Mouse (Mus musculus): ENCODE results near the gene Etv5. TPM values are rescaled to one million over a fixed set of nuclear protein-coding genes. Genes with fewer than 3 reads are reported as not detected.
A peak's percentile ranks its signal among the peaks of the same experiment; 100 is the strongest.
"Not testable (repeated sequence)": the region's sequence is repeated elsewhere in the genome, so short reads cannot be mapped to it uniquely, and the experiment has no call there.

The Etv5 gene
- polyA plus RNA-seq, 1 experiment from 2014 or later, result 52.7 TPM

GRCm38 (mm10) chr16:22365596-22365995 lies 73.9 kb downstream of the Etv5 start:
- no peaks in the 10 kb centered on the region for H3K9me3 ChIP-seq (ENCODE audit: control insufficient read depth, low read length)
- H3K9ac ChIP-seq (ENCODE audit: low read length), result no peak overlapping the region
- no peak for ATAC-seq (ENCODE audit: insufficient number of reproducible peaks, low FRiP score, low TSS enrichment, low read depth)
- no peak for DNase-seq (ENCODE audit: low spot score)
- no peaks in the 10 kb centered on the region for H3K36me3 ChIP-seq (ENCODE audit: control insufficient read depth, insufficient read depth, low read length)
- H3K27me3 ChIP-seq (ENCODE audit: control insufficient read depth, insufficient read depth, low read length), result no peaks in the 10 kb centered on the region
- 72% methylated on average over 3 of the region's 3 CpGs for WGBS
- H3K27ac ChIP-seq (replicated peaks; ENCODE audit: low read depth, low read length), result no peak overlapping the region
- no peaks in the 10 kb centered on the region for H3K4me1 ChIP-seq (ENCODE audit: control insufficient read depth, insufficient read depth, low read length)
- no peak overlapping the region for H3K4me2 ChIP-seq (ENCODE audit: low read depth, severe bottlenecking)
- no peak overlapping the region for H3K4me3 ChIP-seq (ENCODE audit: low read depth, low read length)

- no peak for ATAC-seq (ENCODE audit: insufficient number of reproducible peaks, low FRiP score, low TSS enrichment, low read depth)
- 21% methylated on average over 18 of the region's 18 CpGs for WGBS
- no peak overlapping the region for H3K9ac ChIP-seq (ENCODE audit: low read length)
- H3K4me2 ChIP-seq (ENCODE audit: low read depth, severe bottlenecking), result peak overlapping the region; percentile 12; the same call in 1 of the 2 replicates
- no peak overlapping the region for H3K27ac ChIP-seq (replicated peaks; ENCODE audit: low read depth, low read length)
- DNase-seq (ENCODE audit: low spot score), result peak; percentile 31
- H3K9me3 ChIP-seq (ENCODE audit: control insufficient read depth, low read length), result no peaks in the 10 kb centered on the region
- no peaks in the 10 kb centered on the region for H3K4me1 ChIP-seq (ENCODE audit: control insufficient read depth, insufficient read depth, low read length)
- H3K36me3 ChIP-seq (ENCODE audit: control insufficient read depth, insufficient read depth, low read length), result no peaks in the 10 kb centered on the region
- no peak overlapping the region for H3K4me3 ChIP-seq (ENCODE audit: low read depth, low read length)
- H3K27me3 ChIP-seq (ENCODE audit: control insufficient read depth, insufficient read depth, low read length), result no peaks in the 10 kb centered on the region
These were observed 80.7 kb downstream of the Etv5 start for GRCm38 (mm10) chr16:22358701-22359354.

- DNase-seq (ENCODE audit: low spot score); H3K27me3 ChIP-seq (ENCODE audit: control insufficient read depth, insufficient read depth, low read length); ATAC-seq (ENCODE audit: insufficient number of reproducible peaks, low FRiP score, low TSS enrichment, low read depth); H3K4me1 ChIP-seq (ENCODE audit: control insufficient read depth, insufficient read depth, low read length); H3K9me3 ChIP-seq (ENCODE audit: control insufficient read depth, low read length); H3K4me2 ChIP-seq (ENCODE audit: low read depth, severe bottlenecking); H3K27ac ChIP-seq (replicated peaks; ENCODE audit: low read depth, low read length); H3K36me3 ChIP-seq (ENCODE audit: control insufficient read depth, insufficient read depth, low read length); H3K4me3 ChIP-seq (ENCODE audit: low read depth, low read length); H3K9ac ChIP-seq (ENCODE audit: low read length): not testable (repeated sequence)
- 90% methylated on average over 5 of the region's 5 CpGs for WGBS
These were observed 85.3 kb downstream of the Etv5 start for GRCm38 (mm10) chr16:22354177-22354576.

GRCm38 (mm10) chr16:22353639-22354038 lies 85.9 kb downstream of the Etv5 start:
- no peak overlapping the region for H3K9ac ChIP-seq (ENCODE audit: low read length)
- ATAC-seq (ENCODE audit: insufficient number of reproducible peaks, low FRiP score, low TSS enrichment, low read depth), result no peak
- 80% methylated on average over 3 of the region's 3 CpGs for WGBS
- DNase-seq (ENCODE audit: low spot score), result no peak
- H3K4me2 ChIP-seq (ENCODE audit: low read depth, severe bottlenecking), result no peak overlapping the region
- no peak overlapping the region for H3K27ac ChIP-seq (replicated peaks; ENCODE audit: low read depth, low read length)
- no peaks in the 10 kb centered on the region for H3K27me3 ChIP-seq (ENCODE audit: control insufficient read depth, insufficient read depth, low read length)
- H3K9me3 ChIP-seq (ENCODE audit: control insufficient read depth, low read length), result no peaks in the 10 kb centered on the region
- no peak overlapping the region for H3K4me3 ChIP-seq (ENCODE audit: low read depth, low read length)
- no peaks in the 10 kb centered on the region for H3K36me3 ChIP-seq (ENCODE audit: control insufficient read depth, insufficient read depth, low read length)
- H3K4me1 ChIP-seq (ENCODE audit: control insufficient read depth, insufficient read depth, low read length), result no peaks in the 10 kb centered on the region

GRCm38 (mm10) chr16:22351194-22351593 lies 88.3 kb downstream of the Etv5 start:
- DNase-seq (ENCODE audit: low spot score), result no peak
- no peaks in the 10 kb centered on the region for H3K27me3 ChIP-seq (ENCODE audit: control insufficient read depth, insufficient read depth, low read length)
- H3K27ac ChIP-seq (replicated peaks; ENCODE audit: low read depth, low read length), result no peak overlapping the region
- no peak overlapping the region for H3K9ac ChIP-seq (ENCODE audit: low read length)
- no peak overlapping the region for H3K4me2 ChIP-seq (ENCODE audit: low read depth, severe bottlenecking)
- no peaks in the 10 kb centered on the region for H3K4me1 ChIP-seq (ENCODE audit: control insufficient read depth, insufficient read depth, low read length)
- H3K4me3 ChIP-seq (ENCODE audit: low read depth, low read length), result no peak overlapping the region
- 94% methylated on average over 4 of the region's 4 CpGs for WGBS
- H3K36me3 ChIP-seq (ENCODE audit: control insufficient read depth, insufficient read depth, low read length), result no peaks in the 10 kb centered on the region
- no peak for ATAC-seq (ENCODE audit: insufficient number of reproducible peaks, low FRiP score, low TSS enrichment, low read depth)
- H3K9me3 ChIP-seq (ENCODE audit: control insufficient read depth, low read length), result no peaks in the 10 kb centered on the region

- no peaks in the 10 kb centered on the region for H3K4me1 ChIP-seq (ENCODE audit: control insufficient read depth, insufficient read depth, low read length)
- H3K27me3 ChIP-seq (ENCODE audit: control insufficient read depth, insufficient read depth, low read length), result no peaks in the 10 kb centered on the region
- no peak overlapping the region for H3K27ac ChIP-seq (replicated peaks; ENCODE audit: low read depth, low read length)
- no peaks in the 10 kb centered on the region for H3K36me3 ChIP-seq (ENCODE audit: control insufficient read depth, insufficient read depth, low read length)
- DNase-seq (ENCODE audit: low spot score), result no peak
- H3K9ac ChIP-seq (ENCODE audit: low read length), result no peak overlapping the region
- ATAC-seq (ENCODE audit: insufficient number of reproducible peaks, low FRiP score, low TSS enrichment, low read depth), result no peak
- 77% methylated on average over 5 of the region's 5 CpGs for WGBS
- H3K4me3 ChIP-seq (ENCODE audit: low read depth, low read length), result no peak overlapping the region
- no peak overlapping the region for H3K4me2 ChIP-seq (ENCODE audit: low read depth, severe bottlenecking)
- H3K9me3 ChIP-seq (ENCODE audit: control insufficient read depth, low read length), result no peaks in the 10 kb centered on the region
These were observed 89.7 kb downstream of the Etv5 start for GRCm38 (mm10) chr16:22349798-22350197.

- no peak overlapping the region for H3K9ac ChIP-seq (ENCODE audit: low read length)
- ATAC-seq (ENCODE audit: insufficient number of reproducible peaks, low FRiP score, low TSS enrichment, low read depth), result no peak
- H3K4me3 ChIP-seq (ENCODE audit: low read depth, low read length), result no peak overlapping the region
- DNase-seq (ENCODE audit: low spot score), result no peak
- H3K27me3 ChIP-seq (ENCODE audit: control insufficient read depth, insufficient read depth, low read length), result no peaks in the 10 kb centered on the region
- H3K4me2 ChIP-seq (ENCODE audit: low read depth, severe bottlenecking), result no peak overlapping the region
- no peaks in the 10 kb centered on the region for H3K36me3 ChIP-seq (ENCODE audit: control insufficient read depth, insufficient read depth, low read length)
- no peaks in the 10 kb centered on the region for H3K9me3 ChIP-seq (ENCODE audit: control insufficient read depth, low read length)
- H3K4me1 ChIP-seq (ENCODE audit: control insufficient read depth, insufficient read depth, low read length), result no peaks in the 10 kb centered on the region
- no peak overlapping the region for H3K27ac ChIP-seq (replicated peaks; ENCODE audit: low read depth, low read length)
- WGBS, result 39% methylated on average over 16 of the region's 16 CpGs
These were observed 90.8 kb downstream of the Etv5 start for GRCm38 (mm10) chr16:22348478-22349270.

GRCm38 (mm10) chr16:22348014-22348413 lies 91.5 kb downstream of the Etv5 start:
- Histone ChIP-seq H3K27me3 (ENCODE audit: control insufficient read depth, insufficient read depth, low read length) (no peaks in the 10 kb centered on the region), H3K4me3 (ENCODE audit: low read depth, low read length) (no peak overlapping the region), H3K4me2 (ENCODE audit: low read depth, severe bottlenecking) (no peak overlapping the region), H3K9ac (ENCODE audit: low read length) (no peak overlapping the region), H3K4me1 (ENCODE audit: control insufficient read depth, insufficient read depth, low read length) (no peaks in the 10 kb centered on the region), H3K9me3 (ENCODE audit: control insufficient read depth, low read length) (no peaks in the 10 kb centered on the region), H3K27ac (replicated peaks; ENCODE audit: low read depth, low read length) (no peak overlapping the region), H3K36me3 (ENCODE audit: control insufficient read depth, insufficient read depth, low read length) (no peaks in the 10 kb centered on the region)
- WGBS, result 72% methylated on average over 4 of the region's 4 CpGs
- no peak for DNase-seq (ENCODE audit: low spot score)
- ATAC-seq (ENCODE audit: insufficient number of reproducible peaks, low FRiP score, low TSS enrichment, low read depth), result no peak

Data from limb, embryonic 11.5 days (tissue).